Mouse (Mus musculus) neural tube, embryonic 14.5 days (tissue): ENCODE measurements around the gene Gtf2ird1. TPM values are rescaled to one million over a fixed set of nuclear protein-coding genes. Genes with fewer than 3 reads are reported as not detected.

ENCODE experiments used
- ATAC-seq: fragments of 200-750 bp; cut with Nextera tagmentation; 2 replicates; pipeline ENCODE4 v1.8.0; 2017; ENCODE audit warnings: low read depth, mild to moderate bottlenecking, moderate TSS enrichment, moderate library complexity
- H3K27ac ChIP-seq: fragments of 300-500 bp; sonication (generic); 2 replicates; pipeline ENCODE4 v1.5.1; 2014; ENCODE audit warnings: low read depth, mild to moderate bottlenecking, control low read depth, low read length, moderate library complexity, mixed read lengths
- H3K27me3 ChIP-seq: fragments of 300-500 bp; sonication (generic); 2 replicates; pipeline ENCODE4 v1.6.1; 2014; ENCODE audit warnings: low read length; ENCODE audit not compliant: control insufficient read depth, insufficient read depth
- H3K36me3 ChIP-seq: fragments of 300-500 bp; sonication (generic); 2 replicates; pipeline ENCODE4 v1.6.1; 2014; ENCODE audit warnings: low read length, mixed read lengths; ENCODE audit not compliant: control insufficient read depth, insufficient read depth
- H3K4me1 ChIP-seq: fragments of 300-500 bp; sonication (generic); 2 replicates; pipeline ENCODE4 v1.6.1; 2014; ENCODE audit warnings: low read length; ENCODE audit not compliant: control insufficient read depth, insufficient read depth
- H3K4me2 ChIP-seq: fragments of 300-500 bp; sonication (generic); 2 replicates; pipeline ENCODE4 v1.6.1; 2014; ENCODE audit warnings: mild to moderate bottlenecking, low read depth, low read length, control low read depth
- H3K4me3 ChIP-seq: fragments of 300-500 bp; sonication (generic); 2 replicates; pipeline ENCODE4 v1.5.1; 2014; ENCODE audit warnings: low read depth, low read length, control low read depth, mixed read lengths
- H3K9ac ChIP-seq: fragments of 300-500 bp; sonication (generic); replicated peaks from 2 replicates; pipeline ENCODE4 v1.6.1; 2014; ENCODE audit warnings: low read depth, mild to moderate bottlenecking, control low read depth, low read length, mixed read lengths
- H3K9me3 ChIP-seq: fragments of 300-500 bp; sonication (generic); 2 replicates; pipeline ENCODE4 v1.6.1; 2016; ENCODE audit warnings: low read length; ENCODE audit not compliant: control insufficient read depth
- WGBS: fragments of 180-500 bp; shearing (Covaris S2); extraction: QIAGEN DNeasy Blood & Tissue Kit; methylation state at CpG from one replicate; pipeline ENCODE4 v1.1.7; 2014; 5-methylcytosine and 5-hydroxymethylcytosine counted together
- microRNA-seq: library from miRNA; unstranded; fragments of <30 nt; microRNA quantifications from one replicate; pipeline ENCODE4, GENCODE M21; 2016
- polyA plus RNA-seq: library from polyadenylated mRNA; unstranded; fragments of >200 nt; fragmentation: Nextera tagmentation; extraction: Ambion mirVana; gene quantifications from 2 replicates; pipeline ENCODE4 v1.2.1, GENCODE M21; 2014

Gene Gtf2ird1
- polyA plus RNA-seq, 1 experiment from 2014 or later = 60.3 TPM

DNA sequence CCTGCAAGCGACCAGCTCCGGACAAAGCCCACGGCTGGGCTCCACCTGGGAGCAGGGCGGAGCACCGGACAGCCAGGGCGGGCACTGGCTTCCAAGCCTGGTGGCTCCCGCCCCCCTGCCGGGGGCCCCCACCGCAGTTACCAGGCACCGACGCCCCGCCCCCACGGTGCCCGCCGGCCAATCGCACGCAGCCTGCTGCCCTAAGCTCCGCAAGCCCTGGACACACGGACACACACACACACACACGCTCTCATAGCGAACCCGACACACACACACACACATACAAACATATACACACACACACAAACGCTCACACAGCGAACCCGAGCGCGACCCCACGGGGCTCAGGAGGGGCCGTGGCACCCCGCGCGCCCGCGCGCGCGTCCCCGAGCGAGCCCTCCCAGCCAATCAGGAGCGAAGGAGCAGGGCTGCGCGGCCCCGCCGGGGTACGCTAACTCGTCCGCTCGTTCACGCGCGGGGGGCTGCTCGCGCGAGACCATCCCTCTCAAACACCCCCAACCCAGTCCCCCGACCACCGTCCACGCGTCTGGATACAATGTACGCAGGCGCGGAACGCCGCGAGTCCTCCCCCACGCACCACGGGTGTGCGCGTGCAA is 143.0 kb downstream of the Gtf2ird1 start:
- WGBS = 1% methylated on average over 65 of the region's 68 CpGs
- ATAC-seq = peak; percentile 79
- Histone ChIP-seq H3K27ac (peak overlapping the region; percentile 100), H3K9ac (peak overlapping the region; percentile 99), H3K36me3 (peaks cover 16% of the 10 kb centered on the region), H3K27me3 (no peaks in the 10 kb centered on the region), H3K4me1 (peaks cover 10% of the 10 kb centered on the region), H3K9me3 (no peaks in the 10 kb centered on the region), H3K4me2 (peak overlapping the region; percentile 66), H3K4me3 (peak overlapping the region; percentile 85)

GRCm38 (mm10) chr5:134312691-134313450 is 143.6 kb downstream of the Gtf2ird1 start:
- H3K9me3 ChIP-seq = no peaks in the 10 kb centered on the region
- peaks cover 16% of the 10 kb centered on the region for H3K36me3 ChIP-seq
- H3K27ac ChIP-seq = peak overlapping the region; percentile 100
- no peak for ATAC-seq
- peak overlapping the region; percentile 66 for H3K4me2 ChIP-seq
- H3K4me3 ChIP-seq = peak overlapping the region; percentile 85
- no peaks in the 10 kb centered on the region for H3K27me3 ChIP-seq
- peak overlapping the region; percentile 99 for H3K9ac ChIP-seq
- WGBS = 2% methylated on average over 19 of the region's 19 CpGs
- peaks cover 14% of the 10 kb centered on the region for H3K4me1 ChIP-seq

DNA sequence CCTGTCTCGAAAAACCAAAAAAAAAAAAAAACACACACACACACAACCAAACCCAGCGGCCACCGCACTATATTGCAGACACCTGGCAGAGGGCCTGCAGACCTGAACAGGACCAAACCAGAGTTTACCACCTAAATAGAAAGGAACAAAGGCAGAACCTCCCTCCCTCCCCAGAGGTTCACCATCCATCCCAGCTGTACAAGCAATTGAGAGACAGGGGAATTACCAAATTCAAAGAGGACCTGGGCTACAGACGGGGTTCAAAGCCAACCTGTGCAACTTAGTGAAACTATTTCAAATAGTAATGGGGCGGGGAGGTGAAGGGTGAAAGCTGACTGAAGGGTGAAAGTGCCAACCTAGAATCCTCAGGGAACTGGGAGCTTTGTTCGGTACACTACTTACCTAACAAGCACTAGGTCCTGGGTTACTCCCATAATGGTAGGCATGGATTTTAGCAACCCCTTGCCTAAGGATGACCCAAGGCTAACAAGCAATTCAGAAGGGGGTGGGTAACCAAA is 144.6 kb downstream of the Gtf2ird1 start:
- H3K36me3 ChIP-seq = peaks cover 16% of the 10 kb centered on the region
- peaks cover 14% of the 10 kb centered on the region for H3K4me1 ChIP-seq
- H3K9me3 ChIP-seq = no peaks in the 10 kb centered on the region
- H3K9ac ChIP-seq = no peak overlapping the region
- WGBS = 83% methylated on average over 6 of the region's 6 CpGs
- no peak for ATAC-seq
- peak overlapping the region; percentile 66 for H3K4me2 ChIP-seq
- H3K4me3 ChIP-seq = peak overlapping the region; percentile 85; the same call in 1 of the 2 replicates
- H3K27ac ChIP-seq = no peak overlapping the region; the same call in 1 of the 2 replicates
- H3K27me3 ChIP-seq = no peaks in the 10 kb centered on the region

GRCm38 (mm10) chr5:134310201-134310600 is 146.3 kb downstream of the Gtf2ird1 start:
- no peak for ATAC-seq
- H3K4me2 ChIP-seq = no peak overlapping the region
- H3K27me3 ChIP-seq = no peaks in the 10 kb centered on the region
- no peak overlapping the region for H3K27ac ChIP-seq
- no peak overlapping the region for H3K9ac ChIP-seq
- no peak overlapping the region for H3K4me3 ChIP-seq
- 96% methylated on average over 9 of the region's 9 CpGs for WGBS
- peaks cover 9% of the 10 kb centered on the region for H3K4me1 ChIP-seq
- peaks cover 16% of the 10 kb centered on the region for H3K36me3 ChIP-seq
- no peaks in the 10 kb centered on the region for H3K9me3 ChIP-seq

- Histone ChIP-seq H3K4me1 (peaks cover 9% of the 10 kb centered on the region), H3K27ac (no peak overlapping the region), H3K4me3 (no peak overlapping the region), H3K9ac (no peak overlapping the region), H3K27me3 (no peaks in the 10 kb centered on the region), H3K36me3 (peaks cover 16% of the 10 kb centered on the region), H3K4me2 (no peak overlapping the region), H3K9me3 (no peaks in the 10 kb centered on the region)
- ATAC-seq = no peak
- WGBS = 97% methylated on average over 1 of the region's 1 CpGs
Observed at GRCm38 (mm10) chr5:134309345-134309744, 147.2 kb downstream of the Gtf2ird1 start.

Small RNA genes lying within 50 kb of the gene (microRNA-seq; reads per million reads assigned to microRNA genes)
- gene Gm26340 = not detected
- gene Mir3965 = not detected

Other genes starting within 250 kb of the Gtf2ird1 start
- 0.94 and 3.7 TPM in 2 replicates for gene Ncf1, start 227.1 kb downstream of the Gtf2ird1 start, polyA plus RNA-seq
- 111 and 141 TPM in 2 replicates for gene Gtf2i, start 142.0 kb downstream of the Gtf2ird1 start, polyA plus RNA-seq
- gene Clip2, start 95.7 kb upstream of the Gtf2ird1 start, polyA plus RNA-seq = 15.4 and 17.1 TPM in 2 replicates
- gene Syna, start 103.5 kb upstream of the Gtf2ird1 start, polyA plus RNA-seq = 0.26 TPM in 1 of 2 replicates, not detected in the other
- 163 and 180 TPM in 2 replicates for gene Rfc2, start 124.7 kb upstream of the Gtf2ird1 start, polyA plus RNA-seq
- 3.6 and 4.4 TPM in 2 replicates for gene Lat2, start 158.3 kb upstream of the Gtf2ird1 start, polyA plus RNA-seq
- 334 and 344 TPM in 2 replicates for gene Eif4h, start 182.8 kb upstream of the Gtf2ird1 start, polyA plus RNA-seq
- gene Limk1, start 231.9 kb upstream of the Gtf2ird1 start, polyA plus RNA-seq = 23.2 and 28.0 TPM in 2 replicates